Mouse (Mus musculus) heart, embryonic 10.5 days (tissue): Measurements from ENCODE around the gene Gm5475. TPM values are rescaled to one million over a fixed set of nuclear protein-coding genes. Genes with fewer than 3 reads are reported as not detected.

Experiments
- DNase-seq: peaks from one replicate; pipeline ENCODE4 v3.0.0-alpha.2; 2017; ENCODE audit warnings: low spot score
- H3K27ac ChIP-seq: fragments of 300-500 bp; sonication (generic); 2 replicates; pipeline ENCODE4 v1.5.1; 2016; ENCODE audit warnings: mild to moderate bottlenecking
- H3K27me3 ChIP-seq: fragments of 300-500 bp; sonication (generic); 2 replicates; pipeline ENCODE4 v1.6.1; 2016; ENCODE audit warnings: mild to moderate bottlenecking; ENCODE audit not compliant: poor library complexity, insufficient read depth, severe bottlenecking
- H3K36me3 ChIP-seq: fragments of 300-500 bp; sonication (generic); 2 replicates; pipeline ENCODE4 v1.6.1; 2016; ENCODE audit warnings: mild to moderate bottlenecking, moderate library complexity
- H3K4me1 ChIP-seq: fragments of 300-500 bp; sonication (generic); 2 replicates; pipeline ENCODE4 v1.6.1; 2016; ENCODE audit warnings: mild to moderate bottlenecking
- H3K4me3 ChIP-seq: fragments of 300-500 bp; sonication (generic); 2 replicates; pipeline ENCODE4 v1.5.1; 2016; ENCODE audit warnings: mild to moderate bottlenecking, moderate library complexity
- H3K9me3 ChIP-seq: fragments of 300-500 bp; sonication (generic); 2 replicates; pipeline ENCODE4 v1.6.1; 2016; ENCODE audit warnings: mild to moderate bottlenecking, moderate library complexity
- WGBS: fragments of 180-500 bp; shearing (Covaris S2); methylation state at CpG from one replicate; pipeline ENCODE4 v1.1.7; 2016; 5-methylcytosine and 5-hydroxymethylcytosine counted together
- polyA plus RNA-seq: library from polyadenylated mRNA; unstranded; fragments of >200 nt; fragmentation: Nextera tagmentation; extraction: Ambion mirVana; gene quantifications from 2 replicates; pipeline ENCODE4 v1.2.1, GENCODE M21; 2016

Gene Gm5475
- polyA plus RNA-seq, 1 experiment from 2014 or later = not detected

- Histone ChIP-seq H3K4me3 (no peak overlapping the region), H3K27ac (peak overlapping the region; percentile 52; the same call in 1 of the 2 replicates), H3K36me3 (no peaks in the 10 kb centered on the region), H3K9me3 (no peaks in the 10 kb centered on the region), H3K4me1 (peaks cover 68% of the 10 kb centered on the region), H3K27me3 (no peaks in the 10 kb centered on the region)
- no peak for DNase-seq
- 80% methylated on average over 9 of the region's 9 CpGs for WGBS
Observed at GRCm38 (mm10) chr15:100417854-100418450, 4.0 kb upstream of the Gm5475 start.

GRCm38 (mm10) chr15:100419311-100419710, 2.6 kb upstream of the Gm5475 start:
- Histone ChIP-seq H3K27me3 (peaks cover 8% of the 10 kb centered on the region), H3K36me3 (no peaks in the 10 kb centered on the region), H3K4me1 (peaks cover 72% of the 10 kb centered on the region), H3K4me3 (peak overlapping the region; percentile 25; the same call in 1 of the 2 replicates), H3K27ac (peak overlapping the region; percentile 80), H3K9me3 (no peaks in the 10 kb centered on the region)
- no peak for DNase-seq
- WGBS = 72% methylated on average over 8 of the region's 8 CpGs

- Histone ChIP-seq H3K9me3 (no peaks in the 10 kb centered on the region), H3K27ac (peak overlapping the region; percentile 80), H3K27me3 (peaks cover 16% of the 10 kb centered on the region), H3K4me3 (peak overlapping the region; percentile 25; the same call in 1 of the 2 replicates), H3K36me3 (no peaks in the 10 kb centered on the region), H3K4me1 (peaks cover 71% of the 10 kb centered on the region)
- peak; percentile 86 for DNase-seq
- WGBS = 43% methylated on average over 9 of the region's 9 CpGs
Observed at GRCm38 (mm10) chr15:100419901-100420745, 1.8 kb upstream of the Gm5475 start.

- Histone ChIP-seq H3K27me3 (peaks cover 27% of the 10 kb centered on the region), H3K36me3 (no peaks in the 10 kb centered on the region), H3K9me3 (no peaks in the 10 kb centered on the region), H3K4me3 (peak overlapping the region; percentile 96), H3K4me1 (peaks cover 63% of the 10 kb centered on the region), H3K27ac (peak overlapping the region; percentile 92)
- DNase-seq = no peak
- 32% methylated on average over 8 of the region's 8 CpGs for WGBS
Observed at GRCm38 (mm10) chr15:100421059-100421757, 739 bp upstream of the Gm5475 start.

GRCm38 (mm10) chr15:100422476-100422875, 529 bp downstream of the Gm5475 start:
- Histone ChIP-seq H3K4me1 (peaks cover 63% of the 10 kb centered on the region), H3K27me3 (peaks cover 32% of the 10 kb centered on the region), H3K4me3 (peak overlapping the region; percentile 96), H3K27ac (peak overlapping the region; percentile 92), H3K9me3 (no peaks in the 10 kb centered on the region), H3K36me3 (no peaks in the 10 kb centered on the region)
- peak; percentile 77 for DNase-seq
- under 1% methylated on average over 44 of the region's 44 CpGs for WGBS

- H3K36me3 ChIP-seq = no peaks in the 10 kb centered on the region
- H3K4me1 ChIP-seq = peaks cover 57% of the 10 kb centered on the region
- H3K27ac ChIP-seq = peak overlapping the region; percentile 92
- peak overlapping the region; percentile 96 for H3K4me3 ChIP-seq
- H3K9me3 ChIP-seq = no peaks in the 10 kb centered on the region
- peaks cover 32% of the 10 kb centered on the region for H3K27me3 ChIP-seq
- peak; percentile 99 for DNase-seq
- WGBS = 1% methylated on average over 65 of the region's 65 CpGs
Observed at GRCm38 (mm10) chr15:100422899-100423860, 1.2 kb downstream of the Gm5475 start.

- H3K36me3 ChIP-seq = no peaks in the 10 kb centered on the region
- peaks cover 32% of the 10 kb centered on the region for H3K27me3 ChIP-seq
- peak overlapping the region; percentile 96 for H3K4me3 ChIP-seq
- WGBS = 6% methylated on average over 14 of the region's 14 CpGs
- no peaks in the 10 kb centered on the region for H3K9me3 ChIP-seq
- peaks cover 52% of the 10 kb centered on the region for H3K4me1 ChIP-seq
- H3K27ac ChIP-seq = no peak overlapping the region
- DNase-seq = no peak
Observed at GRCm38 (mm10) chr15:100423916-100424315, 2.0 kb downstream of the Gm5475 start.

- peak within 1 kb of the TSS; percentile 96 for H3K4me3 ChIP-seq
- peaks cover 32% of the 10 kb centered on the region for H3K27me3 ChIP-seq
- no peaks in the 10 kb centered on the region for H3K9me3 ChIP-seq
- 28% methylated on average over 17 of the region's 17 CpGs for WGBS
- peaks cover 45% of the 10 kb centered on the region for H3K4me1 ChIP-seq
- no peak within 1 kb of the TSS for H3K27ac ChIP-seq
- no peaks in the 10 kb centered on the region for H3K36me3 ChIP-seq
- no peak for DNase-seq
Observed at GRCm38 (mm10) chr15:100424396-100425122, 2.6 kb downstream of the Gm5475 start, which contains the start of gene Slc11a2. Gene Slc11a2, minus strand, starts transcription at chr15:100425072.

- Histone ChIP-seq H3K27ac (0 out of 2 replicates have a peak overlapping the region, but pooled peaks have one; percentile 3), H3K9me3 (no peaks in the 10 kb centered on the region), H3K36me3 (no peaks in the 10 kb centered on the region), H3K4me1 (peaks cover 18% of the 10 kb centered on the region; the same call in 1 of the 2 replicates), H3K4me3 (no peak overlapping the region), H3K27me3 (peaks cover 32% of the 10 kb centered on the region)
- DNase-seq = no peak
- WGBS = 78% methylated on average over 13 of the region's 13 CpGs
Observed at GRCm38 (mm10) chr15:100428296-100428905, 6.5 kb downstream of the Gm5475 start.

GRCm38 (mm10) chr15:100429959-100430565, 8.1 kb downstream of the Gm5475 start:
- peaks cover 5% of the 10 kb centered on the region; the same call in 1 of the 2 replicates for H3K4me1 ChIP-seq
- no peak for DNase-seq
- no peaks in the 10 kb centered on the region for H3K36me3 ChIP-seq
- no peaks in the 10 kb centered on the region for H3K9me3 ChIP-seq
- no peak overlapping the region for H3K4me3 ChIP-seq
- WGBS = 79% methylated on average over 11 of the region's 11 CpGs
- H3K27me3 ChIP-seq = peaks cover 16% of the 10 kb centered on the region
- H3K27ac ChIP-seq = no peak overlapping the region

- H3K36me3 ChIP-seq = no peaks in the 10 kb centered on the region
- DNase-seq = no peak
- 59% methylated on average over 4 of the region's 4 CpGs for WGBS
Observed at GRCm38 (mm10) chr15:100433234-100433633, 11.3 kb downstream of the Gm5475 start.

More at GRCm38 (mm10) chr15:100433234-100433633, 11.3 kb downstream of the Gm5475 start:
- Histone ChIP-seq H3K9me3 (no peaks in the 10 kb centered on the region), H3K4me1 (peaks cover 10% of the 10 kb centered on the region), H3K27ac (peak overlapping the region; percentile 42; the same call in 1 of the 2 replicates), H3K27me3 (no peaks in the 10 kb centered on the region), H3K4me3 (no peak overlapping the region)
